Mouse (Mus musculus) liver, adult 2 months (tissue): ENCODE results near the gene Thbs4.

ENCODE experiments used
- CTCF ChIP-seq: fragments of 200-500 bp; IDR thresholded peaks from 2 replicates; pipeline ENCODE4 v1.5.1; 2011; ENCODE audit warnings: low read depth, low read length, control low read depth
- POLR2A ChIP-seq: fragments of 200-500 bp; IDR thresholded peaks from 2 replicates; pipeline ENCODE4 v1.6.1; 2011; ENCODE audit warnings: low read length, control low read depth; ENCODE audit not compliant: insufficient read depth; ENCODE audit errors: extremely low read depth

- TF ChIP-seq CTCF (peak; percentile 67), POLR2A (no peak)
Observed at GRCm38 (mm10) chr13:92750976-92751518, 43.6 kb downstream of the Thbs4 start.
